Mouse (Mus musculus) intestine, embryonic 15.5 days (tissue): ENCODE measurements at regions not wholly inside any gene's neighbourhood (a gene's known extent, or its start where the extent isn't known, plus 50 kb on each side); places are given as distances from the start of the nearest gene placed in this dataset.

Experiments used
- ATAC-seq: fragments of 200-750 bp; cut with Nextera tagmentation; 2 replicates; pipeline ENCODE4 v1.8.0; 2017; ENCODE audit warnings: moderate TSS enrichment, moderate library complexity
- H3K27ac ChIP-seq: fragments of 300-500 bp; sonication (generic); 2 replicates; pipeline ENCODE4 v1.5.1; 2015; ENCODE audit warnings: mild to moderate bottlenecking, inconsistent platforms
- H3K27me3 ChIP-seq: fragments of 300-500 bp; sonication (generic); replicated peaks from 2 replicates; pipeline ENCODE4 v1.6.1; 2015; ENCODE audit warnings: inconsistent platforms
- H3K36me3 ChIP-seq: fragments of 300-500 bp; sonication (generic); 2 replicates; pipeline ENCODE4 v1.6.1; 2015; ENCODE audit warnings: inconsistent platforms
- H3K4me1 ChIP-seq: fragments of 300-500 bp; sonication (generic); replicated peaks from 2 replicates; pipeline ENCODE4 v1.6.1; 2015; ENCODE audit warnings: inconsistent platforms
- H3K4me2 ChIP-seq: fragments of 300-500 bp; sonication (generic); replicated peaks from 2 replicates; pipeline ENCODE4 v1.6.1; 2015; ENCODE audit warnings: mild to moderate bottlenecking, inconsistent platforms
- H3K4me3 ChIP-seq: fragments of 300-500 bp; sonication (generic); replicated peaks from 2 replicates; pipeline ENCODE4 v1.5.1; 2015; ENCODE audit warnings: inconsistent platforms
- H3K9ac ChIP-seq: fragments of 300-500 bp; sonication (generic); 2 replicates; pipeline ENCODE4 v1.6.1; 2015; ENCODE audit warnings: inconsistent platforms
- H3K9me3 ChIP-seq: fragments of 300-500 bp; sonication (generic); 2 replicates; pipeline ENCODE4 v1.6.1; 2016; ENCODE audit warnings: inconsistent platforms
- WGBS: fragments of 180-500 bp; shearing (Covaris S2); methylation state at CpG from one replicate; pipeline ENCODE4 v1.1.7; 2015; 5-methylcytosine and 5-hydroxymethylcytosine counted together

- no peak for ATAC-seq
- no peak overlapping the region for H3K27ac ChIP-seq
- H3K4me3 ChIP-seq, result no peak overlapping the region
- WGBS, result 75% methylated on average over 2 of the region's 2 CpGs
- no peak overlapping the region for H3K4me2 ChIP-seq
- no peaks in the 10 kb centered on the region for H3K9me3 ChIP-seq
- no peak overlapping the region for H3K9ac ChIP-seq
- no peaks in the 10 kb centered on the region for H3K4me1 ChIP-seq
- H3K36me3 ChIP-seq, result no peaks in the 10 kb centered on the region
- no peaks in the 10 kb centered on the region for H3K27me3 ChIP-seq
These were observed 75.2 kb downstream of the Chst2 start for GRCm38 (mm10) chr9:95331275-95331674.

GRCm38 (mm10) chr9:95330097-95330496 is 76.4 kb downstream of the Chst2 start:
- Histone ChIP-seq H3K4me1 (no peaks in the 10 kb centered on the region), H3K27me3 (no peaks in the 10 kb centered on the region), H3K4me3 (no peak overlapping the region), H3K36me3 (no peaks in the 10 kb centered on the region), H3K9ac (no peak overlapping the region), H3K4me2 (no peak overlapping the region), H3K27ac (no peak overlapping the region), H3K9me3 (no peaks in the 10 kb centered on the region)
- WGBS, result 86% methylated on average over 7 of the region's 7 CpGs
- no peak for ATAC-seq

GRCm38 (mm10) chr9:95329053-95329430 is 77.5 kb downstream of the Chst2 start:
- WGBS, result 89% methylated on average over 9 of the region's 9 CpGs

GRCm38 (mm10) chr9:95328261-95329052 is 78.1 kb downstream of the Chst2 start:
- no peak overlapping the region for H3K27ac ChIP-seq
- no peaks in the 10 kb centered on the region for H3K36me3 ChIP-seq
- no peak for ATAC-seq
- no peak overlapping the region for H3K9ac ChIP-seq
- H3K4me1 ChIP-seq, result no peaks in the 10 kb centered on the region
- H3K4me2 ChIP-seq, result no peak overlapping the region
- WGBS, result 69% methylated on average over 12 of the region's 15 CpGs
- no peaks in the 10 kb centered on the region for H3K27me3 ChIP-seq
- H3K4me3 ChIP-seq, result no peak overlapping the region
- H3K9me3 ChIP-seq, result no peaks in the 10 kb centered on the region

More at GRCm38 (mm10) chr9:95329053-95329430, 77.5 kb downstream of the Chst2 start:
- no peak overlapping the region for H3K4me3 ChIP-seq
- no peaks in the 10 kb centered on the region for H3K27me3 ChIP-seq
- H3K4me1 ChIP-seq, result no peaks in the 10 kb centered on the region
- no peak overlapping the region for H3K9ac ChIP-seq
- H3K9me3 ChIP-seq, result no peaks in the 10 kb centered on the region
- H3K4me2 ChIP-seq, result no peak overlapping the region
- no peaks in the 10 kb centered on the region for H3K36me3 ChIP-seq
- no peak for ATAC-seq
- H3K27ac ChIP-seq, result no peak overlapping the region

GRCm38 (mm10) chr9:95327771-95328170 is 78.8 kb downstream of the Chst2 start:
- Histone ChIP-seq H3K4me2 (no peak overlapping the region), H3K36me3 (no peaks in the 10 kb centered on the region), H3K9ac (no peak overlapping the region), H3K4me3 (no peak overlapping the region), H3K4me1 (no peaks in the 10 kb centered on the region), H3K9me3 (no peaks in the 10 kb centered on the region), H3K27me3 (no peaks in the 10 kb centered on the region), H3K27ac (no peak overlapping the region)
- 0 out of 2 replicates have a peak, but pooled peaks have one; percentile 31 for ATAC-seq
- 20% methylated on average over 3 of the region's 3 CpGs for WGBS

GRCm38 (mm10) chr9:95323622-95324021 is 82.9 kb downstream of the Chst2 start:
- Histone ChIP-seq H3K4me1 (no peaks in the 10 kb centered on the region), H3K4me3 (no peak overlapping the region), H3K36me3 (no peaks in the 10 kb centered on the region), H3K27ac (no peak overlapping the region), H3K9me3 (no peaks in the 10 kb centered on the region), H3K4me2 (no peak overlapping the region), H3K9ac (no peak overlapping the region), H3K27me3 (no peaks in the 10 kb centered on the region)
- no peak for ATAC-seq
- WGBS, result 72% methylated on average over 7 of the region's 7 CpGs

GRCm38 (mm10) chr9:95322893-95323292 is 83.6 kb downstream of the Chst2 start:
- Histone ChIP-seq H3K27ac (no peak overlapping the region), H3K9me3 (no peaks in the 10 kb centered on the region), H3K4me2 (no peak overlapping the region), H3K27me3 (no peaks in the 10 kb centered on the region), H3K36me3 (no peaks in the 10 kb centered on the region), H3K4me1 (no peaks in the 10 kb centered on the region), H3K9ac (no peak overlapping the region), H3K4me3 (no peak overlapping the region)
- 62% methylated on average over 5 of the region's 5 CpGs for WGBS
- ATAC-seq, result no peak

GRCm38 (mm10) chr9:95322031-95322430 is 84.5 kb downstream of the Chst2 start:
- Histone ChIP-seq H3K4me2 (no peak overlapping the region), H3K4me3 (no peak overlapping the region), H3K36me3 (no peaks in the 10 kb centered on the region), H3K4me1 (no peaks in the 10 kb centered on the region), H3K27me3 (no peaks in the 10 kb centered on the region), H3K9me3 (no peaks in the 10 kb centered on the region), H3K9ac (no peak overlapping the region), H3K27ac (no peak overlapping the region)
- ATAC-seq, result no peak
- 93% methylated on average over 2 of the region's 2 CpGs for WGBS

GRCm38 (mm10) chr9:95318926-95319325 is 87.6 kb downstream of the Chst2 start:
- 93% methylated on average over 9 of the region's 9 CpGs for WGBS
- no peak overlapping the region for H3K9ac ChIP-seq
- no peak overlapping the region for H3K27ac ChIP-seq
- H3K27me3 ChIP-seq, result no peaks in the 10 kb centered on the region
- H3K4me2 ChIP-seq, result no peak overlapping the region
- no peaks in the 10 kb centered on the region for H3K4me1 ChIP-seq
- ATAC-seq, result no peak
- H3K9me3 ChIP-seq, result no peaks in the 10 kb centered on the region
- H3K36me3 ChIP-seq, result no peaks in the 10 kb centered on the region
- H3K4me3 ChIP-seq, result no peak overlapping the region

GRCm38 (mm10) chr9:95316726-95317125 is 89.8 kb downstream of the Chst2 start:
- Histone ChIP-seq H3K9ac (no peak overlapping the region), H3K27me3 (no peaks in the 10 kb centered on the region), H3K4me1 (no peaks in the 10 kb centered on the region), H3K4me3 (no peak overlapping the region), H3K4me2 (no peak overlapping the region), H3K36me3 (no peaks in the 10 kb centered on the region), H3K9me3 (no peaks in the 10 kb centered on the region), H3K27ac (no peak overlapping the region)
- ATAC-seq, result no peak
- WGBS, result 69% methylated on average over 8 of the region's 8 CpGs

- Histone ChIP-seq H3K36me3 (no peaks in the 10 kb centered on the region), H3K4me3 (no peak overlapping the region), H3K4me2 (no peak overlapping the region), H3K27ac (no peak overlapping the region), H3K4me1 (no peaks in the 10 kb centered on the region), H3K9me3 (no peaks in the 10 kb centered on the region), H3K27me3 (no peaks in the 10 kb centered on the region), H3K9ac (no peak overlapping the region)
- WGBS, result 53% methylated on average over 4 of the region's 4 CpGs
- ATAC-seq, result no peak
These were observed 91.4 kb downstream of the Chst2 start for GRCm38 (mm10) chr9:95315080-95315479.

GRCm38 (mm10) chr9:95311671-95312070 is 94.9 kb downstream of the Chst2 start:
- no peaks in the 10 kb centered on the region for H3K27me3 ChIP-seq
- H3K9me3 ChIP-seq, result no peaks in the 10 kb centered on the region
- no peak overlapping the region for H3K4me3 ChIP-seq
- ATAC-seq, result no peak
- no peaks in the 10 kb centered on the region for H3K36me3 ChIP-seq
- H3K9ac ChIP-seq, result no peak overlapping the region
- no peaks in the 10 kb centered on the region for H3K4me1 ChIP-seq
- WGBS, result 77% methylated on average over 3 of the region's 3 CpGs
- no peak overlapping the region for H3K4me2 ChIP-seq
- H3K27ac ChIP-seq, result no peak overlapping the region

- Histone ChIP-seq H3K4me2 (no peak overlapping the region), H3K27ac (no peak overlapping the region), H3K9ac (no peak overlapping the region), H3K36me3 (no peaks in the 10 kb centered on the region), H3K9me3 (no peaks in the 10 kb centered on the region), H3K4me3 (no peak overlapping the region), H3K4me1 (no peaks in the 10 kb centered on the region), H3K27me3 (no peaks in the 10 kb centered on the region)
- no peak for ATAC-seq
These were observed 117.5 kb downstream of the Chst2 start for GRCm38 (mm10) chr9:95289008-95289407.
